Mouse (Mus musculus) stomach, embryonic 14.5 days (tissue): ENCODE results near the gene Adcy4. TPM values are rescaled to one million over a fixed set of nuclear protein-coding genes. Genes with fewer than 3 reads are reported as not detected.

Experiments used
- ATAC-seq: fragments of 200-750 bp; cut with Nextera tagmentation; 2 replicates; pipeline ENCODE4 v1.8.0; 2017; ENCODE audit warnings: low read depth, moderate TSS enrichment; ENCODE audit not compliant: insufficient number of reproducible peaks, insufficient read depth, low FRiP score
- H3K27ac ChIP-seq: fragments of 300-500 bp; sonication (generic); 2 replicates; pipeline ENCODE4 v1.5.1; 2014; ENCODE audit warnings: mild to moderate bottlenecking, low read length, moderate library complexity, mixed read lengths
- H3K27me3 ChIP-seq: fragments of 300-500 bp; sonication (generic); 2 replicates; pipeline ENCODE4 v1.6.1; 2014; ENCODE audit warnings: low read length, control low read depth, mixed read lengths; ENCODE audit not compliant: control insufficient read depth, insufficient read depth
- H3K36me3 ChIP-seq: fragments of 300-500 bp; sonication (generic); 2 replicates; pipeline ENCODE4 v1.6.1; 2014; ENCODE audit warnings: mild to moderate bottlenecking, control low read depth, low read length, moderate library complexity, mixed read lengths; ENCODE audit not compliant: control insufficient read depth, insufficient read depth
- H3K4me1 ChIP-seq: fragments of 300-500 bp; sonication (generic); 2 replicates; pipeline ENCODE4 v1.6.1; 2014; ENCODE audit warnings: low read length, control low read depth, mixed read lengths; ENCODE audit not compliant: control insufficient read depth, insufficient read depth
- H3K4me2 ChIP-seq: fragments of 300-500 bp; sonication (generic); replicated peaks from 2 replicates; pipeline ENCODE4 v1.6.1; 2014; ENCODE audit warnings: low read depth, low read length, control low read depth
- H3K4me3 ChIP-seq: fragments of 300-500 bp; sonication (generic); 2 replicates; pipeline ENCODE4 v1.5.1; 2014; ENCODE audit warnings: low read depth, low read length, control low read depth
- H3K9ac ChIP-seq: fragments of 300-500 bp; sonication (generic); replicated peaks from 2 replicates; pipeline ENCODE4 v1.6.1; 2014; ENCODE audit warnings: low read depth, mild to moderate bottlenecking, control low read depth, low read length, moderate library complexity, mixed read lengths
- H3K9me3 ChIP-seq: fragments of 300-500 bp; sonication (generic); 2 replicates; pipeline ENCODE4 v1.6.1; 2016; ENCODE audit warnings: low read depth, low read length, control low read depth; ENCODE audit not compliant: control insufficient read depth
- WGBS: fragments of 180-500 bp; shearing (Covaris S2); extraction: QIAGEN DNeasy Blood & Tissue Kit; methylation state at CpG from one replicate; pipeline ENCODE4 v1.1.7; 2014; 5-methylcytosine and 5-hydroxymethylcytosine counted together
- polyA plus RNA-seq: library from polyadenylated mRNA; unstranded; fragments of >200 nt; fragmentation: Nextera tagmentation; extraction: Ambion mirVana; gene quantifications from 2 replicates; pipeline ENCODE4 v1.2.1, GENCODE M21; 2014

Gene Adcy4
- polyA plus RNA-seq: 4.3 and 5.8 TPM in 2 replicates

- 9% methylated on average over 13 of the region's 13 CpGs for WGBS
- peaks cover 19% of the 10 kb centered on the region; the same call in 1 of the 2 replicates for H3K4me1 ChIP-seq
- H3K4me3 ChIP-seq: peak within 1 kb of the TSS; percentile 40
- peaks cover 6% of the 10 kb centered on the region for H3K27me3 ChIP-seq
- no peaks in the 10 kb centered on the region for H3K9me3 ChIP-seq
- H3K9ac ChIP-seq: no peak within 1 kb of the TSS
- 0 out of 2 replicates have a peak, but pooled peaks have one; percentile 10 for ATAC-seq
- H3K4me2 ChIP-seq: peak within 1 kb of the TSS; percentile 78
- peak within 1 kb of the TSS; percentile 58; the same call in 1 of the 2 replicates for H3K27ac ChIP-seq
- H3K36me3 ChIP-seq: no peaks in the 10 kb centered on the region
Measured at GRCm38 (mm10) chr14:55783958-55784235, at the start of gene Adcy4. TSS of gene Adcy4 (minus strand) at chr14:55784095.

- Histone ChIP-seq H3K4me1 (peaks cover 7% of the 10 kb centered on the region; the same call in 1 of the 2 replicates), H3K9me3 (no peaks in the 10 kb centered on the region), H3K27ac (no peak overlapping the region), H3K9ac (no peak overlapping the region), H3K36me3 (peaks cover 36% of the 10 kb centered on the region), H3K27me3 (no peaks in the 10 kb centered on the region), H3K4me2 (no peak overlapping the region), H3K4me3 (no peak overlapping the region)
- WGBS: 75% methylated on average over 4 of the region's 4 CpGs
- no peak for ATAC-seq
Measured at GRCm38 (mm10) chr14:55833126-55833525, 49.2 kb upstream of the Adcy4 start.

DNA sequence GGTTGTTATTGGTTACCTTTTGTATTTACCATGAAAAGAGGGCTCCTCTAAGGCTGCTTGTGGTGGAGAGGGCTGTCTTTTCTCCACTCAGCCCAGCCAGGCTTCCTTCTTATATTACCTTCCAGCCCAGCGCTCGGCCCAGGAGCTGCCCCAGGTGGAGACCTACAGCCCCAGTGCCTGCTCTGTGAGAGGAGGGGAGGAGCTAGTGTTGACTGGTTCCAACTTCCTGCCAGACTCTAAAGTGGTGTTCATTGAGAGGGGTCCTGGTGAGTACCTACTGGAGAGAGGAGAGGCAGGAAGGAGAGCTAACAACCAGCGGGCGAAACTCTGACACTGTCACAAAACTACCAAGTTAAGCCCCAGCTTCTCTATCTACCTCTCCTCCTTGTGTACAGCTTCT is 46.4 kb upstream of the Adcy4 start:
- H3K9ac ChIP-seq: no peak overlapping the region
- no peak overlapping the region for H3K4me3 ChIP-seq
- H3K4me1 ChIP-seq: peaks cover 25% of the 10 kb centered on the region; the same call in 1 of the 2 replicates
- ATAC-seq: no peak
- no peak overlapping the region for H3K27ac ChIP-seq
- WGBS: 85% methylated on average over 4 of the region's 4 CpGs
- H3K27me3 ChIP-seq: no peaks in the 10 kb centered on the region
- H3K9me3 ChIP-seq: no peaks in the 10 kb centered on the region
- H3K36me3 ChIP-seq: peaks cover 43% of the 10 kb centered on the region
- no peak overlapping the region for H3K4me2 ChIP-seq

GRCm38 (mm10) chr14:55829854-55830253 is 46.0 kb upstream of the Adcy4 start:
- Histone ChIP-seq H3K4me3 (no peak overlapping the region), H3K9me3 (no peaks in the 10 kb centered on the region), H3K4me2 (no peak overlapping the region), H3K9ac (no peak overlapping the region), H3K27me3 (no peaks in the 10 kb centered on the region), H3K27ac (no peak overlapping the region), H3K36me3 (peaks cover 43% of the 10 kb centered on the region), H3K4me1 (peaks cover 25% of the 10 kb centered on the region; the same call in 1 of the 2 replicates)
- 94% methylated on average over 16 of the region's 16 CpGs for WGBS
- ATAC-seq: no peak

DNA sequence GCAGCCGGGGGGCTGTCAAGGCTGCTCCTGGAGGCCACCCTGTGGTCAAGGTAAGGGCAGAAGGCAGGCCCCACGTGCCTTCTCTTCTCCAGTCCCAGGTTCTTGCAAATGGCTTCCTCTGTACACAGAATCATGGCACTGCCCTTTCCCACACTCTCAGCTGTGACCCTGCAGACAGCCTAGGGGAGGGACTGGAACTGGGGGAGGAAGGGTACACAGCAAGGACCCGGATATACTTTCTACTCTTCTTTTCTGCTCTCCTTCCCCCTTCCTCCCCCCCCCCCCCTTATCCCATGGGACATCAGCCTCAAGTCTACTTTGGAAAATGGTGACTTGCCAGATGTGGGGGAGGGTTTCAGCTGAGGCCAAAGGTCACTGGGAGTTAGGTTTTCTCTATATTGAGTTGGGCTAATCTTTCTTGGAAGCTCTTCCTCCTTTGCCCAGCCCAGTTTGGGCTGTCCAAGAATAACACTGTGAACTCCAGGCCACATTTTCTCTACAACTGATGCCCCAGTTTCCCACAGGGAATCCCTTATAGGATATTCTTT is 44.9 kb upstream of the Adcy4 start:
- H3K4me3 ChIP-seq: no peak overlapping the region
- no peaks in the 10 kb centered on the region for H3K9me3 ChIP-seq
- 34% methylated on average over 3 of the region's 3 CpGs for WGBS
- H3K27me3 ChIP-seq: no peaks in the 10 kb centered on the region
- no peak for ATAC-seq
- no peak overlapping the region for H3K9ac ChIP-seq
- H3K4me1 ChIP-seq: peaks cover 29% of the 10 kb centered on the region; the same call in 1 of the 2 replicates
- no peak overlapping the region for H3K4me2 ChIP-seq
- H3K36me3 ChIP-seq: peaks cover 43% of the 10 kb centered on the region
- H3K27ac ChIP-seq: no peak overlapping the region

DNA sequence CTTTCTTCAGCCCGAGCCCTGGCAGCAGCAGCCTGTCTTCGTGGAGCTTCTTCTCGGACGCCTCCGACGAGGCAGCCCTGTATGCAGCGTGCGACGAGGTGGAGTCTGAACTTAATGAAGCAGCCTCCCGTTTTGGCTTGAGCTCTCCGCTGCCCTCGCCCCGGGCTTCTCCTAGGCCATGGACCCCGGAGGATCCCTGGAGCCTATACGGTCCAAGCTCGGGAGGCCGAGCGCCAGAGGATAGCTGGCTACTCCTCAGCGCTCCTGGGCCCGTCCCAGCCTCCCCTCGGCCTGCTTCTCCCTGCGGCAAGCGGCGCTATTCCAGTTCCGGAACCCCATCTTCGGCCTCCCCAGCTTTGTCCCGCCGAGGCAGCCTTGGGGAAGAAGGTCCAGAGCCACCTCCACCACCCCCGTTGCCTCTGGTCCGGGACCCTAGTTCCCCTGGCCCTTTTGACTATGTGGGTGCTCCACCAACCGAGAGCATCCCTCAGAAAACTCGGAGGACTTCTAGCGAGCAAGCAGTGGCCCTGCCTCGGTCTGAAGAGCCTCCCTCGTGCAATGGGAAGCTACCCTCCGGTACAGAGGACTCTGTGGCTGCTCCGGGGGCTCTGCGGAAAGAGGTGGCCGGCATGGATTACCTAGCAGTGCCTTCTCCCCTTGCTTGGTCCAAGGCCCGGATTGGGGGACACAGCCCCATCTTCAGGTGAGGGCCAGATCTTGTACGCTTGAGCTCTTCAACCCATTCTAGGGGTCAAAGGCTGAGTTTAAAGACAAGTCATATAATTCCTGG is 42.9 kb upstream of the Adcy4 start:
- 14% methylated on average over 41 of the region's 41 CpGs for WGBS
- Histone ChIP-seq H3K4me3 (peak overlapping the region; percentile 80), H3K4me1 (peaks cover 32% of the 10 kb centered on the region; the same call in 1 of the 2 replicates), H3K36me3 (peaks cover 35% of the 10 kb centered on the region), H3K27me3 (no peaks in the 10 kb centered on the region), H3K9ac (peak overlapping the region; percentile 87), H3K4me2 (peak overlapping the region; percentile 65), H3K9me3 (no peaks in the 10 kb centered on the region), H3K27ac (peak overlapping the region; percentile 99; the same call in 1 of the 2 replicates)
- ATAC-seq: no peak

GRCm38 (mm10) chr14:55826142-55826541 is 42.2 kb upstream of the Adcy4 start:
- no peak for ATAC-seq
- Histone ChIP-seq H3K9me3 (no peaks in the 10 kb centered on the region), H3K36me3 (peaks cover 28% of the 10 kb centered on the region), H3K4me2 (peak overlapping the region; percentile 65), H3K27me3 (no peaks in the 10 kb centered on the region), H3K4me1 (peaks cover 32% of the 10 kb centered on the region; the same call in 1 of the 2 replicates), H3K9ac (peak overlapping the region; percentile 87), H3K27ac (peak overlapping the region; percentile 99; the same call in 1 of the 2 replicates), H3K4me3 (peak overlapping the region; percentile 80)
- WGBS: 6% methylated on average over 15 of the region's 15 CpGs

GRCm38 (mm10) chr14:55825216-55826051 is 41.5 kb upstream of the Adcy4 start:
- no peaks in the 10 kb centered on the region for H3K9me3 ChIP-seq
- peak overlapping the region; percentile 87 for H3K9ac ChIP-seq
- peak overlapping the region; percentile 80 for H3K4me3 ChIP-seq
- peaks cover 24% of the 10 kb centered on the region for H3K36me3 ChIP-seq
- H3K4me1 ChIP-seq: peaks cover 32% of the 10 kb centered on the region; the same call in 1 of the 2 replicates
- under 1% methylated on average over 21 of the region's 37 CpGs for WGBS
- H3K4me2 ChIP-seq: peak overlapping the region; percentile 65
- no peak for ATAC-seq
- H3K27me3 ChIP-seq: no peaks in the 10 kb centered on the region
- H3K27ac ChIP-seq: peak overlapping the region; percentile 99
